Mouse (Mus musculus): ENCODE measurements around the gene Adm. TPM values are rescaled to one million over a fixed set of nuclear protein-coding genes. Genes with fewer than 3 reads are reported as not detected.

The Adm gene
- total RNA-seq, 1 experiment, result 6.2 TPM

- H3K27ac ChIP-seq (ENCODE audit: insufficient read depth, low read depth, low read length, poor library complexity, severe bottlenecking), result peak overlapping the region; percentile 84; the same call in 1 of the 2 replicates
- DNase-seq (ENCODE audit: low read depth, low spot score), result no peak
- in situ Hi-C loops (cut with MboI; ENCODE audit: low sequenced_read_pairs in 2 of 2, unreplicated experiment in 2 of 2), result no loop called here
- H3K36me3 ChIP-seq (ENCODE audit: control insufficient read depth, insufficient read depth, low read length, poor library complexity, severe bottlenecking), result no peaks in the 10 kb centered on the region
- TF ChIP-seq HCFC1 (IDR thresholded peaks at IDR 0.05; ENCODE audit: borderline replicate concordance, insufficient read depth, low read length) (no peak), MAFK (IDR thresholded peaks at IDR 0.05; ENCODE audit: insufficient read depth, low read depth, low read length) (no peak), ZNF384 (IDR thresholded peaks at IDR 0.05; ENCODE audit: low read depth, low read length) (no peak), CHD2 (IDR thresholded peaks at IDR 0.05; ENCODE audit: low read depth, low read length) (no peak), ZC3H11A (IDR thresholded peaks at IDR 0.05; ENCODE audit: borderline replicate concordance, low read depth, low read length) (no peak)
- H3K9me3 ChIP-seq (ENCODE audit: control insufficient read depth, insufficient read depth, low read depth, low read length), result no peaks in the 10 kb centered on the region
- H3K4me1 ChIP-seq (ENCODE audit: control insufficient read depth in 2 of 2, insufficient read depth in 2 of 2, low read length in 2 of 2, poor library complexity in 1 of 2), result peaks cover 0 to 3% of the 10 kb centered on the region in 2 experiments; a peak in 2 of 4 replicates
- peak overlapping the region; percentile 80; the same call in 1 of the 2 replicates for H3K9ac ChIP-seq (ENCODE audit: insufficient read depth, low read depth, low read length, poor library complexity, severe bottlenecking)
- peak overlapping the region; percentile 79 to 97 for H3K4me3 ChIP-seq (ENCODE audit: insufficient read depth in 1 of 2, low read depth in 1 of 2, low read length in 2 of 2, poor library complexity in 1 of 2, severe bottlenecking in 1 of 2)
Measured at GRCm38 (mm10) chr7:110613381-110614132, 13.9 kb upstream of the Adm start.

- Histone ChIP-seq H3K27ac (ENCODE audit: insufficient read depth, low read depth, low read length, poor library complexity, severe bottlenecking) (peak within 1 kb of the TSS; percentile 84), H3K9me3 (ENCODE audit: control insufficient read depth, insufficient read depth, low read depth, low read length) (no peaks in the 10 kb centered on the region), H3K4me1 (ENCODE audit: control insufficient read depth in 2 of 2, insufficient read depth in 2 of 2, low read length in 2 of 2, poor library complexity in 1 of 2) (peaks cover 0 to 7% of the 10 kb centered on the region in 2 experiments; a peak in 2 of 4 replicates), H3K9ac (ENCODE audit: insufficient read depth, low read depth, low read length, poor library complexity, severe bottlenecking) (peak within 1 kb of the TSS; percentile 80), H3K36me3 (ENCODE audit: control insufficient read depth, insufficient read depth, low read length, poor library complexity, severe bottlenecking) (no peaks in the 10 kb centered on the region), H3K4me3 (ENCODE audit: insufficient read depth in 1 of 2, low read depth in 1 of 2, low read length in 2 of 2, poor library complexity in 1 of 2, severe bottlenecking in 1 of 2) (peak within 1 kb of the TSS; percentile 79 to 97)
- DNase-seq (ENCODE audit: low read depth, low spot score), result no peak
- in situ Hi-C loops (cut with MboI; ENCODE audit: low sequenced_read_pairs in 2 of 2, unreplicated experiment in 2 of 2), result no loop called here
- TF ChIP-seq ZNF384 (IDR thresholded peaks at IDR 0.05; ENCODE audit: low read depth, low read length) (no peak), MAFK (IDR thresholded peaks at IDR 0.05; ENCODE audit: insufficient read depth, low read depth, low read length) (no peak), HCFC1 (IDR thresholded peaks at IDR 0.05; ENCODE audit: borderline replicate concordance, insufficient read depth, low read length) (peak; percentile 28; the same call in 1 of the 2 replicates), ZC3H11A (IDR thresholded peaks at IDR 0.05; ENCODE audit: borderline replicate concordance, low read depth, low read length) (no peak), CHD2 (IDR thresholded peaks at IDR 0.05; ENCODE audit: low read depth, low read length) (0 out of 2 replicates have a peak, but pooled peaks have one; percentile 46)
Measured at GRCm38 (mm10) chr7:110614133-110615063, 13.1 kb upstream of the Adm start, which contains the start of gene Sbf2. TSS of gene Sbf2 (minus strand) at chr7:110614922.

- H3K9me3 ChIP-seq (ENCODE audit: control insufficient read depth, insufficient read depth, low read depth, low read length), result no peaks in the 10 kb centered on the region
- peak overlapping the region; percentile 71 for H3K27ac ChIP-seq (ENCODE audit: insufficient read depth, low read depth, low read length, poor library complexity, severe bottlenecking)
- H3K4me1 ChIP-seq (ENCODE audit: control insufficient read depth in 2 of 2, insufficient read depth in 2 of 2, low read length in 2 of 2, poor library complexity in 1 of 2), result peaks cover 0 to 9% of the 10 kb centered on the region in 2 experiments; a peak in 3 of 4 replicates
- H3K9ac ChIP-seq (ENCODE audit: insufficient read depth, low read depth, low read length, poor library complexity, severe bottlenecking), result peak overlapping the region; percentile 80
- no peaks in the 10 kb centered on the region for H3K36me3 ChIP-seq (ENCODE audit: control insufficient read depth, insufficient read depth, low read length, poor library complexity, severe bottlenecking)
- TF ChIP-seq HCFC1 (IDR thresholded peaks at IDR 0.05; ENCODE audit: borderline replicate concordance, insufficient read depth, low read length) (no peak), CHD2 (IDR thresholded peaks at IDR 0.05; ENCODE audit: low read depth, low read length) (no peak), MAFK (IDR thresholded peaks at IDR 0.05; ENCODE audit: insufficient read depth, low read depth, low read length) (no peak), ZC3H11A (IDR thresholded peaks at IDR 0.05; ENCODE audit: borderline replicate concordance, low read depth, low read length) (no peak), ZNF384 (IDR thresholded peaks at IDR 0.05; ENCODE audit: low read depth, low read length) (no peak)
- in situ Hi-C loops (cut with MboI; ENCODE audit: low sequenced_read_pairs in 2 of 2, unreplicated experiment in 2 of 2), result no loop called here
- no peak for DNase-seq (ENCODE audit: low read depth, low spot score)
- H3K4me3 ChIP-seq (ENCODE audit: insufficient read depth in 1 of 2, low read depth in 1 of 2, low read length in 2 of 2, poor library complexity in 1 of 2, severe bottlenecking in 1 of 2), result peak overlapping the region; percentile 79 to 97
Measured at GRCm38 (mm10) chr7:110615151-110615631, 12.3 kb upstream of the Adm start.

- TF ChIP-seq CHD2 (IDR thresholded peaks at IDR 0.05; ENCODE audit: low read depth, low read length), result no peak
- TF ChIP-seq MAFK (IDR thresholded peaks at IDR 0.05; ENCODE audit: insufficient read depth, low read depth, low read length), result no peak
- TF ChIP-seq ZC3H11A (IDR thresholded peaks at IDR 0.05; ENCODE audit: borderline replicate concordance, low read depth, low read length), result no peak
- TF ChIP-seq ZNF384 (IDR thresholded peaks at IDR 0.05; ENCODE audit: low read depth, low read length), result no peak
- TF ChIP-seq HCFC1 (IDR thresholded peaks at IDR 0.05; ENCODE audit: borderline replicate concordance, insufficient read depth, low read length), result no peak
- H3K9me3 ChIP-seq (ENCODE audit: control insufficient read depth, insufficient read depth, low read depth, low read length), result no peaks in the 10 kb centered on the region
- peak overlapping the region in 1 of 2 experiments; percentile 79; a peak in 2 of 4 replicates for H3K4me3 ChIP-seq (ENCODE audit: insufficient read depth in 1 of 2, low read depth in 1 of 2, low read length in 2 of 2, poor library complexity in 1 of 2, severe bottlenecking in 1 of 2)
- H3K36me3 ChIP-seq (ENCODE audit: control insufficient read depth, insufficient read depth, low read length, poor library complexity, severe bottlenecking), result no peaks in the 10 kb centered on the region
- DNase-seq (ENCODE audit: low read depth, low spot score), result no peak
- no peak overlapping the region for H3K27ac ChIP-seq (ENCODE audit: insufficient read depth, low read depth, low read length, poor library complexity, severe bottlenecking)
- no peak overlapping the region for H3K9ac ChIP-seq (ENCODE audit: insufficient read depth, low read depth, low read length, poor library complexity, severe bottlenecking)
- in situ Hi-C loops (cut with MboI; ENCODE audit: low sequenced_read_pairs in 2 of 2, unreplicated experiment in 2 of 2), result no loop called here
- peaks cover 0 to 11% of the 10 kb centered on the region in 2 experiments; a peak in 3 of 4 replicates for H3K4me1 ChIP-seq (ENCODE audit: control insufficient read depth in 2 of 2, insufficient read depth in 2 of 2, low read length in 2 of 2, poor library complexity in 1 of 2)
Measured at GRCm38 (mm10) chr7:110615792-110616191, 11.7 kb upstream of the Adm start.
